Mouse (Mus musculus) embryo, embryonic 11 days (tissue): ENCODE results near the gene Cep72.
"Not testable (repeated sequence)": the region's sequence is repeated elsewhere in the genome, so short reads cannot be mapped to it uniquely, and the experiment has no call there.

ENCODE experiments used
- DNase-seq: peaks from one replicate; pipeline ENCODE4 v3.0.0-alpha.2; 2015

The Cep72 gene

DNA sequence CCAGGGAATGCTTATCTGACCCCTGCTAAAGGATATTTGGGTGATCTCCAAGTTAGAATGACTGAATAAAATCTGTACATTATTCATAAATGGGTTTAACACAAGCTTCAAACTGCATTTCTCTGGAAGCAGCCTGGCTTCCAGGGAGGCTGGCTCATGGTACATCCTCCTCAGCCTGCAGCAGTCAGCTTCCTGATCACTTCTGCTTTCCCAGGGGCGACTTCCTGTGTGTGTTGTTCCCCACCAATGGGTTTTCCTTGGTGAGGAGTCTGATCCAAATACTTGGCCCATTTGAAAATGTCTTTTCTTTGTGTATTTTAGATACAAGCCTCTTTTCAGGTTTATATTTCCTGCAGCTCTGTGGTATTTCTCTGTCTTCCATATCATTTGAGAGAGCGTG lies 33.1 kb downstream of the Cep72 start:
- DNase-seq: no peak

DNA sequence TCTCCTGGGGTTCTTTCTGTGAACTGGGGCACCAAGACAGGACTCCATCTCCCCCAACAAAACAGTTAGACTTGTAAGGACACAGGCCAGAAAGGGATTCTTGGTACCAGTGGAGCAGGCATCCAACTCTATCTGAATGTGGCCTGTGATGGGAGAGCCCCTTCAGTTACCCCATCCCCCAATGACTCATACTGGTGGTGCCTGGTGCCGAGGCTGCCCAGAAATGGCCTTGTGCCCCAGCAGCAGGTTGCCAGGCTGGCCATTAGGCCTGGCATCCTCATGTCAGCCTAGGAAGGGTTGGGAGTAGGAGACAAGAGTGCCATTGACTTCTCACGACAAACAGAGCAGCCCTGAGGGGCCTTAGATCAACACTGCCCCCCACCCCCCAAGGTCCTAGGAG lies 34.0 kb downstream of the Cep72 start:
- DNase-seq: no peak

DNA sequence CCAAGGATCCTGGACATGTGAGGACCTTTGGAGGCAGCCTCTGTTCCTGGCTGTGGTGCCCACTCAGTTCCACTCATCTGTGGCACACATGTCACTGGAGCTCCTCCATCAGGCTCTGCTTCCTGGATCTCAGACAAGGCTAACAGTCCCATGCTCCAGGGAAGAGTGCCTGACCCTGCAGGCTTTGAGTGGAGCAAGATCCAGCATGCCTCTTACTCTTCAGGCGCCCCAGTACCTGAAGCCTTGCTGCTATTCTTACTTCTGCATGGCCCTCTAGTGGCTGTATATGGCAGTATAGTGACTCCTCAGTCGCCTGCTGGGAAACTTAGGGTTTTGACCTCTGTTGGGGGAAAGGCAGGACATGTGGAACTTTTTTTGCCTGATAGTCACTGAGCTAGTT lies 35.9 kb downstream of the Cep72 start:
- DNase-seq: peak; percentile 68

DNA sequence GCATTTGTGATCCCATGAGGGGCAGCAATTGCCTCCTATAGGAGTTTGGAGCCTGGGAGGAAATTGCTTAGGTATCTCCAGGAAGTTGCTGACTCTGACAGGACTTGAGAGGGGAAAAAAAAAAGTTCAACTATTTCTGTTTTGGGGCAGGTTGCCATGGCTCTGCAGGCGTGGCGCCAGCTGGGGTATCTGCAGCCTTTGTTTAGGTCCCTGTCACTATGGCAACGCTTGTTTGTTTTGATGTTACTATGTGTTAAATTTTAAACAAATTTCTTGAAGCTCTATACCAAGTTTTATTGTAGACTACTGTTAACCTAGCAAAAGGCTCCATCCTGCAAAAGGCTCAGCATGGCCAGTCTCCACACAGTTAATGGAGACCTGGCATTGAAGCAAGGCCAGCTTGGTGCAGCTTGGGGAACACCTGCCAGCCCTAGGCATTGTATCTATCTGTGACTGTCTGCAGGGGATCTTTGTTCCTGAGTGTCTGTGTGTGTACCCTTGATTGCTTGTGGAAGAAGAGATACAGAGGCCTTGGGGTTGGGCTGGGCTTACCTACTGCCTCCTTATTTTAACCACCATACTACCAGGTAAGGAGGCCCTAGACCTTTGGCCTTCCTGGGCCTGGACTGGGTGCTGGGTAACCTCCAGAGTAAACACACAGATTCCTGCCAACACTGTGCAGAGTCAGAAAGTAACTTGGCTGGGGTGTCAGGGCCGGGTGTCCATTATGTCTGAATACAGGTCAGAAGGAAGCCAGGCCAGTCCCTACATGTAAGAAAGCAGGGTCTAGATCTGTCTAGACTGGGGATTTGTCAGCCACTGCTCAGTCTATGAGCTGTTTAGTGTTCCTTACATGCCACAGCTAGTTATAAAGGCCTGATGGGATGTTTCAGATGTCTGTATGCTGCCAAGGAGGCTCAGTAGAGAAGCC lies 36.7 kb downstream of the Cep72 start:
- DNase-seq: no peak

DNA sequence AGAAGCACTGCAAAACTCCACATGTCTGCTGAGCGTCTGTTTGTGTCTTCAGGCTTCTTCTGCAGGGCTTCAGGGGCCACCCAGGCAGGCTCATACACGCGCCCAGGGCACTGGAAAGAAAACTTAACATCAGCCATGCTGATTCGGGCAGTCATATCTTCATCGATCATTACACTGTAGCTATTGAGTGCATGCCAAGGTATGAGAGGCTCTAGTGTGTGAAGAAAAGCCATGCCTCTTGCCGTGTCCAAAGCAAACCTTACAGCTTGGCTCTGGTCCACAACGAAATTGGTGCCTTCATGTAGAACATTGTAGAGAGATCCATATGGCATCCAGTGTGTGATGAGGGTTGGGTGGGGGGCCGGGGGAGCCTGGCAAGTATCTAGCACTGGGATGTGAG lies 43.1 kb downstream of the Cep72 start:
- DNase-seq: not testable (repeated sequence)

DNA sequence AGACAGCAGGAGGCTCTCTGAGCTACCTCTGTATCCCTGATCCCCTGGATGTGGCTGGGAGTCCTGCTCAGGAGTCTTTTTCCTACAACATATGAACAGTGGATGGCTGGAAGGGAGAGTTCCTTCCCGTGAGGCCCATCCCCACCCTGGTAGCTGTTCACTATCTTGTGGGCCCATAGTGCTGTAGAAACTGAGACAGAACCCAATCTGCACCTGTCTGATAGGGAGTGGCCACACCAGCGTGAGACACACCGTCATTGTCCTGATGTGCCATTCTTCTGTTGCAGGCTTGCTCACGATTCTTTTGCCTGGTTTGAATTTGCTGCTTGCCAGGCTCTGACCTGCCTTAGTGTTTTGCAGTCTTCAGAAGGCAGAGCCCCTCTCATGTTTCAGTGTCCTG lies 44.7 kb downstream of the Cep72 start:
- no peak for DNase-seq

DNA sequence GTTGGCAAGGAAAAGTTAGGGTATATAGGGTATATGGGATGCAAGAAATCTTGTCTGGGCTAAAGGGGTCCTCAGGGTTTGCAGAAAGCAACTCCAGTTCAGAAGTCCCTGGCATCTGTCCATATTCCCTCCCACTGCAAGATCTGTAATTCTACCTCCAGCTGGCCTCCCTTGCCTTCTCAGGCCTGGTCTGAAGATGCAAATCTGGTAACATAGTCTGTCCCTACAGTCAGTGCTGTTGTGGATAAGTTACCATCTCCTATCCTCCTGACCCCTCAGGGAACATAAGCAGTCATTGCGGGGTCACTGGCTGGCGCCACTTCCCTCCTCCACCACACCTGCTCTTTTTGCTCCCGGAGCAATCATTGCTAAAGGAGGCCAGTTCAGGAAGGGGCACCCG lies 46.2 kb downstream of the Cep72 start:
- no peak for DNase-seq

DNA sequence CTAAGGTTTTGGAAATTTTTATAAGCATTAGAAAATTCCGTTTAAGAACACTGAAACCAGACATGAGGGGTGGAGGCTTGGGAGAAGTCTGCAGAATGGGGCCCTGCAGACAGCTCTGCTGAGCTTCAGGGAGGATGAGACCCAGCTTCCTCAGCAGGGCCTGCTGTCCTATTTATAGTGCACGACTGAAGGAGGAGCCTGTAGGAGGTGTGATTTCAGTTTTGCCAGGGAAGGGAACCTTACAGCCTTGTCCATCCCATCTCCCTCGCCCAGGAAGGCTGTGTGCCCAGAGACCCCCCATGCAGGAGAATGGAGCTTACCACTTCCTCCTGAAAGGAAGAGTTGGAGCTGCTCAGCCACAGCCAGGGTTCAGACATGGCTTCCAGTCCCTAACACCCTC lies 51.4 kb downstream of the Cep72 start:
- no peak for DNase-seq

DNA sequence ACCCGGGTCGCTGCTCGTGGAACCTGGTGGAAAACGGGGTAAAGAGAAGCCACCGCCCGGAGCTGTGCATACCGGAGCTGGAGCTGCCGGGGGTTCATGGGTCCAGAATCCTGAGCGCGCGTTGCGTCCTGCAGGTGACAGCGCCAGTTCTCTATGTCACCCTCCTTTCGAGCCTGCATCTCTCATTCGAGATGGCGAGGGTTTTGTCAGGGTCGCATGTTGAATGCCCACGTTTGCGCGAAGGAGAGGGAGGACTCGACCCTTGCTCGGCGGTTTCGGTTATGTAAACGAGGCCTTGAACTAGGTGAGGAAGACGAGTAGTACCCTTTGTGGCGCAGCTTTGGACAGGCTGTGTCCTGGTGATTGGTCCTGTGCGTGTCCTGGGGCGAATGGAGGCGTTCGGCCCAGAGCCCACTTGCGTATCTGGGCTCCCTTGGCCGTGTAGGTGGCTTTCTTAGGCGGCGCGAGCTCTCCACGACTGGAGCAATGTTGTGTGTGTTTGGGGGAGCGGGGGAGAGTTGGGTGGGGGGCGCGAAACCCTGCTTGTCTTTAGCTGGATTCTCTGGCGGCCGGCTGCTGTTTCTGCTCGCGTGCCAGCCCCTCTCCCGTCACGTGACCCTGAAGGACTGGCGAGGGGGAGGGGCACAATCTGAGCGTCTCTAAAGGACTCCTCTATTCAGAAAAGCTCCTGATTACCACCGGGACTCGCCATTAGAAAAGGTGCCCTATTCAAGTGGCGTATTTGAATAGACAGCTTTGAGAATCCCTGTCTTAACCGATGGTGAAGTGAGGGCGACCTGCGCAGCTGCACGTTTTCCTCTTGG lies 52.1 kb downstream of the Cep72 start:
- peak; percentile 88 for DNase-seq

DNA sequence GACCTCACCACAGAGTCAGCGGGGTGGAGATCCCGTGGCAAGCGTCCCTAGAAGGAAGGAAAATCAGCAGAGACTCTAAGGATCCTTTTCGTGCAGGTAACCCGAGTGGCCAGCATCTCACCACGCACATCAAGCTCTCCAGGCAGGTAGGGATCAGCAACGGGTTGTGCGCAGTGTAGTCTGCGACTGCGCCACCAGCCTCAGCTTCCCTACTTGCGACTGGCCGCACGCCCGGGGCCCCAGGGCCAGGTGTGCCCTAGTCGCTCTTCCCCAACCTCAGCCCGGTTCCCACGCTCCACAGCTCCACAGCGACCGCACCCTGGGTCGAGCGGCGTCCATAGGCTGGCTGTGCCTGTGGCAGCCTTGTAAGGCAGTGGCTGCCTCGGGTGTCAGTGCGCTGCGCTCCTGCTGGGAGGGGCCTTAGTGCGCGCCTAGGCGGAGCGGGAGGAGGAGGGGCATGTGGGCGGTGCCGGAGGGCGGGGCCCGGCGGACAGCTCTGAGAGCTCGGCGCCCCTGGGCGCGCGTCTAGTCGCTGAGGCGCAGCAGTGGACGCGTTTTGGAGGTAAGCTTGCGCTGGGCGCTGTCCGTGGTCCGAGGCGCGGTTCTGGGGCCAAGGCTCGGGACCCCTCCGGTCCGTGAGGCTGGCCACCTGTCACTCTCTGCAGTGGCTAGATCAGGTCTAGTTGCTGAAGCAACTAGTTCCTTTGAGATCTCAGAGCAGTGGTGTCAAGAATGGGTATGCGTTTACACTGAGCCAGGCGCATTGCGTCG lies 53.0 kb downstream of the Cep72 start, which contains the start of gene Tppp:
Gene Tppp (plus strand): TSS at position 460 of the 771 bp plus-strand sequence.
- peak; percentile 92 for DNase-seq

DNA sequence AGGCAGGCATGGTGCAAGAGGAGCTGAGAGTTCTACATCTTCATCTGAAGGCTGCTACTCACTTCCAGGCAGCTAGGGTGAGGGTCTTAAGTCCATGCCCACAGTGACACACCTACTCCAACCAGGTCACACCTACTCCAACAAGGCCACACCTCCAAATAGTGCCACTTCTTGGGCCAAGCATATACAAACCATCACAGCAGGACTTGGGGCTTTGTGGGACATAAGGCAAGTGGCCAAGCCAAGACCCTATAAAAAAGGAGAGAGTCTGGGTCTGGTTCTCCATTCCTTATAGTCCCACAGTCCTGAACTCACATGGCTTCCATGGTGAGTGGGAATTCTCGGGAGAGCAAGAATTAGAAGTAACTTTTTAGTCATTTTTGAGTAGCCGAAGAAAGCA lies 53.9 kb downstream of the Cep72 start:
- DNase-seq: not testable (repeated sequence)

DNA sequence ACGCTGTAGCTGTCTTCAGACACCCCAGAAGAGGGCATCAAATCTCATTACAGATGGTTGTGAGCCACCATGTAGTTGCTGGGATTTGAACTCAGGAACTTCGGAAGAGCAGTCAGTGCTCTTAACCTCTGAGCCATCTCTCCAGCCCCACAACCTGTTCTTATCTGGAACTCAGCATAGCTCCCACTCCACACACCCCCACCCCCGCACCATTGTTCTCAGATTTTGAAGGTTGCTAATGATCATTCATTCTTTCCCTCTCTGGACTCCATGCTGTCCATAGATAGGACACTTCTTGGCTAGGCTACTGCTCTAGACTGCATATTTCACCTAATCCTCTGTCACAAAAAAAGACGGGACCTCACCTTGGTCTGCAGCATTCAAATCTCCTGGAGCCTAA lies 55.2 kb downstream of the Cep72 start:
- not testable (repeated sequence) for DNase-seq

DNA sequence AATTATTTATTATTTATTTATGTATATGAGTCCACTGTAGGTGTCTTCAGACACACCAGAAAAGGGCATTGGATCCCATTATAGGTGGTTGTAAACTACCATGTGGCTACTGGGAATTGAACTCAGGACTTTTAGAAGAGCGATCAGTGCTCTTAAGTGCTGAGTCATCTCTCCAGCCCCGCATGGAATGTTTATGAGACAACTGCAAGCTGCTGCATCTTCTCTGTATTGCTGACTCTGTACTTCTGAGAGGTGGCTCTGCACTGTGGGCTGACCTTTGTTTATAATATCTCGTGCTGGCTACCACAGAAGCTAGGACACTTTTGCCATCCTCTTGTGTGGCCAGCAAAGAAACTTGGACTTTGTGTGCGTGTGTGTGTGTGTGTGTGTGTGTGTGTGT lies 60.6 kb downstream of the Cep72 start:
- DNase-seq: no peak

DNA sequence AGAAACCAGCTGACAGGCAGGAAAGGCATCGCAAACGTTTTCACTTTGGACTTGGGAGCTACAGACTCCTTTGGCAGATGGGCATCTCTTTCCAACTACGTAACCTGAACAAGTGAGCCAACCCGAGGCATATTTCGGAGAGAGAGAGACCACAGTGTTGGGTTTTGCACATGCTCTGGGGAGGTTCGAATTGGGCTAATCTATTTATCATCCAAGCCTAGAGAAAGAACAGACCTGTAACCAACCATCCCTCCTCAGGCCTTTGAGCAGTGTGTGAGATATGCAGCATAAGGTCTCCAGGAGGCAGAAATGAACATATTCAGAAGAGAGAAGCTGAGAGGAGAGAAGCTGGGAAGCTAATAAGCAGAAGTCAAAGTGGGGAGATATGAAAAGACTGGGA lies 61.1 kb downstream of the Cep72 start:
- no peak for DNase-seq

DNA sequence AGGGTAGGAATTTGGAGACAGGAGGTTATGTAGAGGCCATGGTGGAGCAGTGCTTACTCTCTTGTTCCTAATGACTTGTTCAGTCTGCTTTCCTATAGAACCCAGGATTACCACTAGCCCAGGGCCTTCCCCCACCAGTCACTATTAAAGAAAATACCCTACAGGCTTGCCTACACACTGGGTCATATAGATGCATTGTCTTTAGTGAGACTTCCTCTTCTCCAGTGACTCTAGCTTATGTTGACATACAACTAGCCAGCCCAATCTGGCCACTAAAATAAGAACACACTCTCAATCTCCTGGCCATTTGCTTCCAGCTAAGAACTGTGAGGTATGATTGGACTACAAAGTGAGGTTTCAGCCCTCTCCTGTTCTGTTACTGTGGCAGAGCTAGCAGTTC lies 61.6 kb downstream of the Cep72 start:
- no peak for DNase-seq

DNA sequence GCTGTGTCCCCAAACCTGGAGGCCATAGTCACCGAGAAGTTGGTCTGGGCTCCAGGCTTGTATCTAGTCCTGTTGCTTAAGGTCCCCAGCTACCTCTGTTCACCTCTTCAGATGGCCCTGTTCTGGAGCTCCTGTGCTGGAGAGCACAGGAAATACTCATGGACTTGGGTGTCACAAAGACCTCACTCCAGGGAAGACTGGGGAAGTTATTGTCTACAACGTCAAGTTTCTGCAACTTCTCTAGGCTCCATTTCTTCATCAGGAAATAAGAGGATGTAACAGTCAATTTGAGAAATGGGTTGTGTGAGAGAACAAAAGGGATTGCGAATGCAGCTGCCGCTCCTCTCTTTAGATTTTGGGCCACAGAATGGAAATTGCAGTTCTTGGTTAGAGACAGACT lies 65.6 kb downstream of the Cep72 start:
- no peak for DNase-seq

DNA sequence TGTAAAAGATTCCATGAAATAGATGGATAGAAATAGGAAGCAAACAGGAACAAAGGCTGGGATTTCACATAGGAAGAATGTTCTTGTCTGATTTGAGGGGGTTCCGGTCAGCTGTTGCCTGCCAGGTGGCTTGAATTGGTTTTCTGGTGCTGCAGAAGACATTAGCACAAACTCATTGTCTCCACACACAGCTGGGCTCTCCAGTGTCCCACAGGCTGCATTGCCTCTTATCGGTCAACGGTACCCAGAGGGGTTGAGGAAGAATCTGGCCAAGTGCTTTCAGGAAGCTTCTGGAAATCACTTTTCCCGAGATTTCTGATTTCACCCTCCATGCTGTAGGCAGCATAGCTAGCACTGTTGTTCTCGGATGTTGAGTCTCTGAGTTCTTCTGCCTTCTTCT lies 70.8 kb downstream of the Cep72 start:
- DNase-seq: no peak

DNA sequence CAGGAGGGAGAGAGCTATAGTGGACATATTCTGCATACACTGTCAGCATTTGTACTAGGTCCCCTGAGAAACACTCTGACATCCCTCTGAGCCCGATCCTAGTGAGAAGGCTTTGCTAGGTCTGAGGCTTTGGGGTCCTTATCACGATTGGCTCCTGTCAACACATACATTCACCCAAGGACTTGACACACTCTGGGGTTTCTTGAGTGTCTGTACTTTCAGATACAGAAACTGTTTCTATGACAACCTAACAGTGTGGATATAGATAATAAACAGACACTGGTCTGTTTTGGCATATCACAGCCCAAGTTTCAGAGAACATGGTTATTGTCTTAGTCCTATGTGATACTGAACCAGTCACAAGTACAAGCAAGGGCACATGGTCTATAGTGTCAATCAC lies 71.3 kb downstream of the Cep72 start:
- DNase-seq: no peak

DNA sequence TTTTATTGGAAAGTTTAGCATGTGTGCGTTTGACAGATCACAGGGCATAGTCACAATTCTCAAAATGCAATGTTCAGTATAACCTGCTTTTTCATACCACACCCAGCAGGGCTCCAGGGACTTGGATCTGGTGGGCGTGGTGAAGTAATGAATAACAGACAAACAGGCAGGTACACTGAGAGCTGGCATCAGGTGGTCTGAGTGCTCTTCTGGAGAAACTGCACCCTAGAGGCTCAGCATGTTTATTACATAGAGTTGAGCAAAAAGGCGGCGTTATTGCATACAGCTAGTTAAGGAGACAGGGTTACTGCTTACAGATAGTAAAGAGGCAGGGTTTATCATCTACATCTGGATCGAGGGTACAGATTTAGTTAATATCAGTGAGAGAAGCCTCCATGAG lies 71.8 kb downstream of the Cep72 start:
- no peak for DNase-seq
